Mouse (Mus musculus) heart, postnatal 0 days (tissue): ENCODE results near the gene 6030408B16Rik.

Experiments
- CTCF ChIP-seq: IDR thresholded peaks from 2 replicates; pipeline ENCODE4 v1.5.1; 2016; ENCODE audit warnings: antibody characterized with exemption, control low read depth, low read depth
- EP300 ChIP-seq: IDR thresholded peaks from 2 replicates; pipeline ENCODE4 v1.6.1; 2016; ENCODE audit warnings: antibody characterized with exemption, low read depth

GRCm38 (mm10) chr15:101294028-101294894 lies 1.2 kb downstream of the 6030408B16Rik start:
- no peak for TF ChIP-seq EP300
- no peak for TF ChIP-seq CTCF
